ENCODE assay signal across 1 mouse cellular context in genomic region chr7:81523008-81523662, GRCm38 (mm10).
TF ChIP-seq lines count a peak whose summit lies in the region.

No protein-coding gene starts in this region.

TF ChIP-seq in CH12.LX, 34 proteins besides CTCF, POLR2A, EP300 and RAD21 (continued from another document):
- peak; percentile 61; the same call in 1 of the 2 replicates for TF ChIP-seq MEF2A (IDR thresholded peaks at IDR 0.05; ENCODE audit: borderline replicate concordance, low read depth, low read length)
- TF ChIP-seq ZNF384 (IDR thresholded peaks at IDR 0.05; ENCODE audit: low read depth, low read length) = no peak
- no peak for TF ChIP-seq GABPA (IDR thresholded peaks at IDR 0.05; ENCODE audit: insufficient replicate concordance, low read depth, low read length)
- peak; percentile 82 for TF ChIP-seq TCF12 (IDR thresholded peaks at IDR 0.05; ENCODE audit: low read depth, low read length)
- no peak for TF ChIP-seq PAX5 (IDR thresholded peaks at IDR 0.05; ENCODE audit: low read length)
- TF ChIP-seq NRF1 (IDR thresholded peaks at IDR 0.05; ENCODE audit: low read depth, low read length) = peak; percentile 99
- TF ChIP-seq SMC3 (IDR thresholded peaks at IDR 0.05; ENCODE audit: low read depth, low read length) = no peak; the same call in 1 of the 2 replicates
- peak; percentile 82 for TF ChIP-seq HCFC1 (IDR thresholded peaks at IDR 0.05; ENCODE audit: low read depth, low read length)
- TF ChIP-seq IRF4 (IDR thresholded peaks at IDR 0.05; ENCODE audit: low read depth, low read length) = peak; percentile 61
- TF ChIP-seq NELFE (IDR thresholded peaks at IDR 0.05; ENCODE audit: low read depth, low read length) = peak; percentile 99
- peak; percentile 96 for TF ChIP-seq ELF1 (IDR thresholded peaks at IDR 0.05; ENCODE audit: low read depth, low read length)
- no peak for TF ChIP-seq ZKSCAN1 (IDR thresholded peaks at IDR 0.05; ENCODE audit: borderline replicate concordance, low read depth, low read length)
- 0 out of 2 replicates have a peak, but pooled peaks have one; percentile 69 for TF ChIP-seq CHD1 (IDR thresholded peaks at IDR 0.05; ENCODE audit: low read depth, low read length)
- TF ChIP-seq E2F4 (IDR thresholded peaks at IDR 0.05; ENCODE audit: insufficient replicate concordance, low read depth, low read length) = peak; percentile 68; the same call in 1 of the 2 replicates
- TF ChIP-seq POLR2AphosphoS2 (IDR thresholded peaks at IDR 0.05; ENCODE audit: low read depth, low read length) = peak; percentile 95
- TF ChIP-seq MAZ (IDR thresholded peaks at IDR 0.05; ENCODE audit: low read depth, low read length) = peak; percentile 47; the same call in 1 of the 2 replicates
- peak; percentile 96 for TF ChIP-seq SIN3A (IDR thresholded peaks at IDR 0.05; ENCODE audit: low read length)
- no peak for TF ChIP-seq MAFK (IDR thresholded peaks at IDR 0.05; ENCODE audit: insufficient replicate concordance, low read length)
- TF ChIP-seq MXI1 (IDR thresholded peaks at IDR 0.05; ENCODE audit: low read depth, low read length) = peak; percentile 63
- no peak for TF ChIP-seq USF1 (IDR thresholded peaks at IDR 0.05; ENCODE audit: low read depth, low read length)
- TF ChIP-seq JUN (IDR thresholded peaks at IDR 0.05; ENCODE audit: insufficient read depth, low read depth, low read length) = peak; percentile 30; the same call in 1 of the 2 replicates
- peak; percentile 49; the same call in 1 of the 2 replicates for TF ChIP-seq CHD2 (IDR thresholded peaks at IDR 0.05; ENCODE audit: low read length)
- peak; percentile 97 for TF ChIP-seq ZMIZ1 (IDR thresholded peaks at IDR 0.05; ENCODE audit: low read depth, low read length)
- no peak; the same call in 1 of the 2 replicates for TF ChIP-seq RCOR1 (conservative IDR thresholded peaks at IDR 0.05; ENCODE audit: low read depth, low read length)
- TF ChIP-seq MYC (IDR thresholded peaks at IDR 0.05; ENCODE audit: low read depth, low read length) = peak; percentile 77
- peak; percentile 88 for TF ChIP-seq MAX (IDR thresholded peaks at IDR 0.05; ENCODE audit: low read length)
- no peak for TF ChIP-seq USF2 (conservative IDR thresholded peaks at IDR 0.05; ENCODE audit: low read depth, low read length)
